Mouse (Mus musculus): ENCODE measurements around the gene Kif1b. TPM values are rescaled to one million over a fixed set of nuclear protein-coding genes. Genes with fewer than 3 reads are reported as not detected.

The Kif1b gene
- total and polyA plus RNA-seq, 2 experiments from 2014 or later = 213 to 322 TPM

DNA sequence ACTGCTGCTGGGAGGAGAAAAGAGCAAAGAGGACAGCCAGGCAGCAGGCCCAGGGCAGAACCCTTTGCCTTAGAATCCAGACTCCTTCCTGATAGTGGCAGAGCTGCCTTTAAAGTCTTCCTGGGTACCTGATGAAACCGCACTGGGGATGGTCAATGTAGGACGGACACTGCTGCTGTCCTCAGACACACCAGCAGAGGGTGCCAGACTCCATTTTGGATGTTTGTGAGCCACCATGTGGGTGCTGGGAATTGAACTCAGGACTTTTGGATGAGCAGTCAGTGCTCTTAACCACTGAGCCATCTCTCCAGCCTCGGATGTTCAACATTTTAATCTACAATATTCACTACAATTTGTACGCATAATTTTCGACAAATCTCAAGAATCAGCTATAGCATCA lies 23.0 kb upstream of the Kif1b start:
- no peak overlapping the region for H3K4me2 ChIP-seq (ENCODE audit: low read depth, low read length)
- no peak for DNase-seq (ENCODE audit: low spot score)
- H3K36me3 ChIP-seq (ENCODE audit: insufficient read depth, low read length) = peaks cover 64% of the 10 kb centered on the region
- WGBS = 95% methylated on average over 5 of the region's 5 CpGs
- H3K4me3 ChIP-seq (ENCODE audit: low read length) = no peak overlapping the region
- TF ChIP-seq CTCF (IDR thresholded peaks at IDR 0.05; ENCODE audit: low read depth) = peak; percentile 31
- H3K9me3 ChIP-seq (ENCODE audit: low read length) = no peaks in the 10 kb centered on the region
- ATAC-seq = no peak
- H3K27ac ChIP-seq = no peak overlapping the region
- H3K27me3 ChIP-seq (ENCODE audit: insufficient read depth, low read length) = no peaks in the 10 kb centered on the region
- H3K9ac ChIP-seq (replicated peaks; ENCODE audit: low read length) = no peak overlapping the region
- H3K4me1 ChIP-seq (ENCODE audit: insufficient read depth, low read length) = no peaks in the 10 kb centered on the region

GRCm38 (mm10) chr4:149328735-149329134 lies 21.2 kb upstream of the Kif1b start:
- Histone ChIP-seq H3K9me3 (ENCODE audit: low read length) (no peaks in the 10 kb centered on the region), H3K4me1 (ENCODE audit: insufficient read depth, low read length) (no peaks in the 10 kb centered on the region), H3K27me3 (ENCODE audit: insufficient read depth, low read length) (no peaks in the 10 kb centered on the region), H3K9ac (replicated peaks; ENCODE audit: low read length) (no peak overlapping the region), H3K36me3 (ENCODE audit: insufficient read depth, low read length) (peaks cover 47% of the 10 kb centered on the region), H3K27ac (no peak overlapping the region), H3K4me3 (ENCODE audit: low read length) (no peak overlapping the region), H3K4me2 (ENCODE audit: low read depth, low read length) (no peak overlapping the region)
- no peak for DNase-seq (ENCODE audit: low spot score)
- ATAC-seq = no peak
- 80% methylated on average over 4 of the region's 4 CpGs for WGBS
- no peak for TF ChIP-seq CTCF (IDR thresholded peaks at IDR 0.05; ENCODE audit: low read depth)

- no peak overlapping the region for H3K4me2 ChIP-seq (ENCODE audit: low read depth, low read length)
- WGBS = 82% methylated on average over 7 of the region's 7 CpGs
- H3K9ac ChIP-seq (replicated peaks; ENCODE audit: low read length) = no peak overlapping the region
- H3K36me3 ChIP-seq (ENCODE audit: insufficient read depth, low read length) = peaks cover 42% of the 10 kb centered on the region
- no peak overlapping the region for H3K4me3 ChIP-seq (ENCODE audit: low read length)
- no peak for TF ChIP-seq CTCF (IDR thresholded peaks at IDR 0.05; ENCODE audit: low read depth)
- no peaks in the 10 kb centered on the region for H3K9me3 ChIP-seq (ENCODE audit: low read length)
- no peak overlapping the region for H3K27ac ChIP-seq
- DNase-seq (ENCODE audit: low spot score) (no peak), ATAC-seq (no peak)
- H3K27me3 ChIP-seq (ENCODE audit: insufficient read depth, low read length) = no peaks in the 10 kb centered on the region
- H3K4me1 ChIP-seq (ENCODE audit: insufficient read depth, low read length) = no peaks in the 10 kb centered on the region
These were observed 19.8 kb upstream of the Kif1b start for GRCm38 (mm10) chr4:149327281-149327680.

DNA sequence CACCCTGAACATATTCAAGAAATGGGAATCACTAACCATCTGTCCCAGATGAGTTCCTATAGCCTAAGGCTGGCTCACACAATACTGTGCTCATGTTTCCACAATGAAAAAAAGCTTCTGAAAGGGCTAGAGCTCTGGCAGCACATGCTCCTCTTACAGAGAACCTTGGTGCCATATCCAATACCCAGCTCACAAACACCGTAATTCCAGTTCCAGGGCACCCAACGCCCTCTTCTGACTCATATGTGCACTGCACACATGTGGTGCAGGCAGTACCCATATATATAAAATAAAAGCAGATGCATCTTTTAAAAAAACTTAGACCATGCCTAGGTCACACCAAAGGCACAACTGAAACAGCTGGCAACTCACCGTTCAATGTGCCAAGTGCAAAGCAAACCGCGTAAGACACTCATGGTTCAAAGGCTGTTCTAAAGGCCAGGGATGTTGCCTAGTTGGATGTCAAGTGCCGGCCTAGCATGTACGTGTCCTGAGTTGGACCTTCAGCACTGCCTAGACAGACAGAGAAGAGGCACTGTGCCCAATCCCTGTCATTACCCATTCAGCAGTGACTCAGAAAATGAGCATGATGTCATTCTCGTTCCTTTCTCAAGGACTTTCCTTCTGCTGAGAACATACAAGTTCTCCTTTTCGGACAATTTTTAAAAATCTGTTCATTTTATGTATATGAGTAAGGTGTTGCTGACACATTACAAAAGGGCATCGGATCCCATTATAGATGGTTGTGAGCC lies 18.1 kb upstream of the Kif1b start:
- Histone ChIP-seq H3K9ac (replicated peaks; ENCODE audit: low read length) (no peak overlapping the region), H3K27ac (peak overlapping the region; percentile 26; the same call in 1 of the 2 replicates), H3K4me3 (ENCODE audit: low read length) (no peak overlapping the region), H3K4me1 (ENCODE audit: insufficient read depth, low read length) (no peaks in the 10 kb centered on the region), H3K27me3 (ENCODE audit: insufficient read depth, low read length) (no peaks in the 10 kb centered on the region), H3K36me3 (ENCODE audit: insufficient read depth, low read length) (peaks cover 30% of the 10 kb centered on the region), H3K9me3 (ENCODE audit: low read length) (no peaks in the 10 kb centered on the region), H3K4me2 (ENCODE audit: low read depth, low read length) (no peak overlapping the region)
- TF ChIP-seq CTCF (IDR thresholded peaks at IDR 0.05; ENCODE audit: low read depth) = peak; percentile 39; the same call in 1 of the 2 replicates
- 86% methylated on average over 10 of the region's 10 CpGs for WGBS
- DNase-seq (ENCODE audit: low spot score) (peak; percentile 26), ATAC-seq (peak; percentile 44)

DNA sequence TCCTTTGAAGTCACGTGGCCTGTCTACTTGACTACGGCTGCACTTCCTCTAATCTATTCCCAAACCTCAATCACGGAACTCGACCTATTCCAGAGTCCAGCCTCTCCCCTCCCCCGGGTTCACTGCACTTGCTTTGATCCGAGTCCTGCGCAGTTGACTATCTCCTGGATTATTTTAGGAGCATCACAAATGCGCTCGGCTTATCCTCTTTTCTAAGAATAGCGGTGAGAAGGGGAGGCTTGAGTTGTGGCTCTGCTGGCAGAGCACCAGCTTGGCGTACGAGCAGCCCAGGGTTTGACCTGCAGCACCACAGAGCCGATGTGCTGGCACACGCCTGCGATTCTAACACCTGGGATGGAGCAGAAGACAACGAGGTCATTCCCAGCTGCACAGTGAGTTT lies 16.2 kb upstream of the Kif1b start:
- ATAC-seq = no peak

GRCm38 (mm10) chr4:149322718-149323117 lies 15.2 kb upstream of the Kif1b start:
- H3K9me3 ChIP-seq (ENCODE audit: low read length) = no peaks in the 10 kb centered on the region
- no peak overlapping the region for H3K4me2 ChIP-seq (ENCODE audit: low read depth, low read length)
- no peak overlapping the region for H3K4me3 ChIP-seq (ENCODE audit: low read length)
- 92% methylated on average over 6 of the region's 6 CpGs for WGBS
- peaks cover 6% of the 10 kb centered on the region; the same call in 1 of the 2 replicates for H3K36me3 ChIP-seq (ENCODE audit: insufficient read depth, low read length)
- DNase-seq (ENCODE audit: low spot score) (no peak), ATAC-seq (no peak)
- no peaks in the 10 kb centered on the region for H3K27me3 ChIP-seq (ENCODE audit: insufficient read depth, low read length)
- no peak overlapping the region for H3K27ac ChIP-seq
- H3K9ac ChIP-seq (replicated peaks; ENCODE audit: low read length) = no peak overlapping the region
- no peak for TF ChIP-seq CTCF (IDR thresholded peaks at IDR 0.05; ENCODE audit: low read depth)
- H3K4me1 ChIP-seq (ENCODE audit: insufficient read depth, low read length) = no peaks in the 10 kb centered on the region

More for the DNA sequence above, 16.2 kb upstream of the Kif1b start:
- no peak overlapping the region for H3K9ac ChIP-seq (replicated peaks; ENCODE audit: low read length)
- no peak overlapping the region for H3K27ac ChIP-seq
- H3K4me2 ChIP-seq (ENCODE audit: low read depth, low read length) = no peak overlapping the region
- H3K27me3 ChIP-seq (ENCODE audit: insufficient read depth, low read length) = no peaks in the 10 kb centered on the region
- TF ChIP-seq CTCF (IDR thresholded peaks at IDR 0.05; ENCODE audit: low read depth) = no peak
- DNase-seq (ENCODE audit: low spot score) = no peak
- H3K36me3 ChIP-seq (ENCODE audit: insufficient read depth, low read length) = peaks cover 13% of the 10 kb centered on the region
- H3K4me3 ChIP-seq (ENCODE audit: low read length) = no peak overlapping the region
- H3K9me3 ChIP-seq (ENCODE audit: low read length) = no peaks in the 10 kb centered on the region
- no peaks in the 10 kb centered on the region for H3K4me1 ChIP-seq (ENCODE audit: insufficient read depth, low read length)
- 81% methylated on average over 16 of the region's 16 CpGs for WGBS

GRCm38 (mm10) chr4:149322286-149322685 lies 14.8 kb upstream of the Kif1b start:
- DNase-seq (ENCODE audit: low spot score) = no peak
- peaks cover 2% of the 10 kb centered on the region; the same call in 1 of the 2 replicates for H3K36me3 ChIP-seq (ENCODE audit: insufficient read depth, low read length)
- H3K27me3 ChIP-seq (ENCODE audit: insufficient read depth, low read length) = no peaks in the 10 kb centered on the region
- no peak overlapping the region for H3K9ac ChIP-seq (replicated peaks; ENCODE audit: low read length)
- no peak overlapping the region for H3K4me3 ChIP-seq (ENCODE audit: low read length)
- no peak for TF ChIP-seq CTCF (IDR thresholded peaks at IDR 0.05; ENCODE audit: low read depth)
- 55% methylated on average over 4 of the region's 4 CpGs for WGBS
- H3K4me1 ChIP-seq (ENCODE audit: insufficient read depth, low read length) = no peaks in the 10 kb centered on the region
- no peak overlapping the region for H3K27ac ChIP-seq
- ATAC-seq = no peak
- no peaks in the 10 kb centered on the region for H3K9me3 ChIP-seq (ENCODE audit: low read length)
- H3K4me2 ChIP-seq (ENCODE audit: low read depth, low read length) = no peak overlapping the region
